In the genomic region with DNA sequence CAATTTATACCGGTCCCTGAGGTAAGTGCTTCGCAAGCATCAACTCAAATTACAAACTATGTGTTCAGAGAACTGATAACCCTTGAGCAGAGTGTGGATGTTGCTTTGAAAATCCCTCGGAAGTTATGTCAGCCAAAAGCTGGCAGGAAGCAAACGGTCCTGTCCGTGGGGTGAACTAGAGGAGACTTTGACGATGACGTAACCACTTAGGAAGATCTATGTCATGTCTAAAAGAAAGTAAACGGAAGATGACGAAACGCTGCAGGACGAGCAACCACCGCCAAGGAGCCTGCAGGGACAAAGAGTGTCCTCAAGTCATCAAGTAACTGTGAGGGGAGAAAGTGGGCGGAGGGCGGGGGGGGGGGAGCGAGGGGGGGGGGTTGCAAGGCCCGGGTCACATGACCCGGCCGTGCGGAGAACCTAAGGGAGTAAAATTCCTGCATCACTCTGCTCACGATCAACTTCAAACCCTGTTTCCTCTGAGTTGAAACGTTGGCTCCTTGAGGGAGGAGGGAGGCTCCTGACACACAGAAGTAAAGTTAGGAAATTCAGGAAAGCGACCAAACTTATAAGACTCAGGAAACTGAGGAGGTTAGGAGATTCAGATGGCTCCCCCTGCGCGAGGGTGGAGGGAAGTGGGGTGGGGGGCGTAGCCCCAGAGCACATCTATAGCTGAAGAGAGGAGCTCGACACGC, we compare ENCODE assay signal across 8 mouse cellular contexts. TPM values are rescaled to one million over a fixed set of nuclear protein-coding genes. Genes with fewer than 3 reads are reported as not detected.
DNase-seq lines count a peak whose midpoint lies in the region.

No protein-coding gene starts in this region.

- no peaks in the 10 kb centered on the region for H3K36me3 ChIP-seq in midbrain, embryonic 10.5 days

- intact Hi-C loops in heart, postnatal 10 days (cut with DNase I), result no loop called here

- H3K27ac ChIP-seq in midbrain, embryonic 10.5 days (replicated peaks), result peak overlapping the region; percentile 73

- H3K27me3 ChIP-seq in midbrain, embryonic 10.5 days (ENCODE audit: low read depth, poor library complexity, severe bottlenecking), result peaks cover 17% of the 10 kb centered on the region

- H3K9me3 ChIP-seq in midbrain, embryonic 10.5 days (replicated peaks), result no peaks in the 10 kb centered on the region

- peak overlapping the region; percentile 58 for H3K4me3 ChIP-seq in midbrain, embryonic 10.5 days

- peaks cover 22% of the 10 kb centered on the region for H3K4me1 ChIP-seq in midbrain, embryonic 10.5 days

- DNase-seq in ovary, postnatal 36 days (ENCODE audit: low spot score), result peak; percentile 14
- no peak for DNase-seq in ovary, adult 18-20 months (ENCODE audit: low spot score)
- DNase-seq in embryo, embryonic 11 days, result peak; percentile 77
- peak; percentile 44 to 57 for DNase-seq in heart, postnatal 10 days
- peak; percentile 44 for DNase-seq in kidney, postnatal 36 days
- DNase-seq in midbrain, embryonic 10.5 days (ENCODE audit: low spot score), result peak; percentile 61
- peak; percentile 45 to 46 for DNase-seq in thymus, postnatal 10 days (ENCODE audit: low spot score in 2 of 2)
- no peak for DNase-seq in frontal cortex, postnatal 36 days (ENCODE audit: low spot score in 2 of 2)

- WGBS in midbrain, embryonic 10.5 days, result 5% methylated on average over 26 of the region's 27 CpGs

RNA-seq across cellular contexts. Expression of gene Cpsf6, which starts 13.5 kb away (rescaled TPM):
- total RNA-seq in heart, postnatal 10 days (2021), result 10 to 100 TPM; 55.7 to 61.6 TPM
- polyA plus RNA-seq in midbrain, embryonic 10.5 days (2016; fragmentation: Nextera tagmentation; extraction: Ambion mirVana), result 222 and 239 TPM in 2 replicates

Comparison
In these comparisons a context has a peak if more than half of its experiments do, and no peak if none do; other contexts are left out.
1. DNase-seq: peak in ovary, postnatal 36 days (single experiment), embryo, embryonic 11 days (single experiment), heart, postnatal 10 days (2 of 2), kidney, postnatal 36 days (2 of 2), midbrain, embryonic 10.5 days (single experiment) and thymus, postnatal 10 days (2 of 2); none in ovary, adult 18-20 months (single experiment) and frontal cortex, postnatal 36 days (0 of 2).